Mouse (Mus musculus): ENCODE measurements around the gene Fam83c. TPM values are rescaled to one million over a fixed set of nuclear protein-coding genes. Genes with fewer than 3 reads are reported as not detected.

Fam83c gene
- polyA plus RNA-seq, 1 experiment from 2014 or later, result 0.07 TPM

- H3K4me1 ChIP-seq (replicated peaks; ENCODE audit: insufficient read depth, low read length), result no peaks in the 10 kb centered on the region
- ATAC-seq (replicated peaks; ENCODE audit: low FRiP score, low read depth) (no peak), DNase-seq (ENCODE audit: low spot score) (no peak)
- no peak overlapping the region for H3K4me3 ChIP-seq (replicated peaks; ENCODE audit: low read depth, low read length)
- no peaks in the 10 kb centered on the region for H3K9me3 ChIP-seq (replicated peaks; ENCODE audit: low read length)
- H3K9ac ChIP-seq (ENCODE audit: low read depth, low read length), result no peak overlapping the region
- H3K27ac ChIP-seq, result no peak overlapping the region
- no peaks in the 10 kb centered on the region for H3K27me3 ChIP-seq (ENCODE audit: insufficient read depth, low read length)
- no peak for TF ChIP-seq CTCF (IDR thresholded peaks at IDR 0.05; ENCODE audit: low read depth)
- 65% methylated on average over 5 of the region's 5 CpGs for WGBS
- H3K36me3 ChIP-seq (ENCODE audit: insufficient read depth, low read length), result peaks cover 28% of the 10 kb centered on the region; the same call in 1 of the 2 replicates
- no peak overlapping the region for H3K4me2 ChIP-seq (ENCODE audit: low read length)
Observed at GRCm38 (mm10) chr2:155852536-155852935, 17.9 kb upstream of the Fam83c start.

GRCm38 (mm10) chr2:155850120-155850519 is 15.5 kb upstream of the Fam83c start:
- Histone ChIP-seq H3K9ac (ENCODE audit: low read depth, low read length) (no peak overlapping the region), H3K27me3 (ENCODE audit: insufficient read depth, low read length) (no peaks in the 10 kb centered on the region), H3K27ac (no peak overlapping the region), H3K36me3 (ENCODE audit: insufficient read depth, low read length) (peaks cover 47% of the 10 kb centered on the region), H3K9me3 (replicated peaks; ENCODE audit: low read length) (no peaks in the 10 kb centered on the region), H3K4me3 (replicated peaks; ENCODE audit: low read depth, low read length) (no peak overlapping the region), H3K4me2 (ENCODE audit: low read length) (no peak overlapping the region), H3K4me1 (replicated peaks; ENCODE audit: insufficient read depth, low read length) (no peaks in the 10 kb centered on the region)
- DNase-seq (ENCODE audit: low spot score), result no peak
- no peak for ATAC-seq (replicated peaks; ENCODE audit: low FRiP score, low read depth)
- no peak for TF ChIP-seq CTCF (IDR thresholded peaks at IDR 0.05; ENCODE audit: low read depth)
- WGBS, result 80% methylated on average over 7 of the region's 7 CpGs

- Histone ChIP-seq H3K4me2 (ENCODE audit: low read length) (no peak overlapping the region), H3K36me3 (ENCODE audit: insufficient read depth, low read length) (peaks cover 47% of the 10 kb centered on the region), H3K27ac (no peak overlapping the region), H3K4me1 (replicated peaks; ENCODE audit: insufficient read depth, low read length) (no peaks in the 10 kb centered on the region), H3K27me3 (ENCODE audit: insufficient read depth, low read length) (no peaks in the 10 kb centered on the region), H3K4me3 (replicated peaks; ENCODE audit: low read depth, low read length) (no peak overlapping the region), H3K9me3 (replicated peaks; ENCODE audit: low read length) (no peaks in the 10 kb centered on the region), H3K9ac (ENCODE audit: low read depth, low read length) (no peak overlapping the region)
- ATAC-seq (replicated peaks; ENCODE audit: low FRiP score, low read depth) (no peak), DNase-seq (ENCODE audit: low spot score) (no peak)
- TF ChIP-seq CTCF (IDR thresholded peaks at IDR 0.05; ENCODE audit: low read depth), result no peak
- 56% methylated on average over 7 of the region's 7 CpGs for WGBS
Observed at GRCm38 (mm10) chr2:155849464-155849863, 14.8 kb upstream of the Fam83c start.

GRCm38 (mm10) chr2:155848291-155848690 is 13.6 kb upstream of the Fam83c start:
- no peak for ATAC-seq (replicated peaks; ENCODE audit: low FRiP score, low read depth)
- H3K36me3 ChIP-seq (ENCODE audit: insufficient read depth, low read length), result peaks cover 42% of the 10 kb centered on the region

GRCm38 (mm10) chr2:155846930-155847329 is 12.3 kb upstream of the Fam83c start:
- H3K4me1 ChIP-seq (replicated peaks; ENCODE audit: insufficient read depth, low read length), result no peaks in the 10 kb centered on the region
- WGBS, result 54% methylated on average over 8 of the region's 8 CpGs
- H3K27me3 ChIP-seq (ENCODE audit: insufficient read depth, low read length), result no peaks in the 10 kb centered on the region
- peaks cover 41% of the 10 kb centered on the region for H3K36me3 ChIP-seq (ENCODE audit: insufficient read depth, low read length)
- TF ChIP-seq CTCF (IDR thresholded peaks at IDR 0.05; ENCODE audit: low read depth), result no peak
- no peak overlapping the region for H3K9ac ChIP-seq (ENCODE audit: low read depth, low read length)
- no peak overlapping the region for H3K4me3 ChIP-seq (replicated peaks; ENCODE audit: low read depth, low read length)
- H3K27ac ChIP-seq, result no peak overlapping the region
- no peak overlapping the region for H3K4me2 ChIP-seq (ENCODE audit: low read length)
- ATAC-seq (replicated peaks; ENCODE audit: low FRiP score, low read depth) (no peak), DNase-seq (ENCODE audit: low spot score) (no peak)
- no peaks in the 10 kb centered on the region for H3K9me3 ChIP-seq (replicated peaks; ENCODE audit: low read length)

More at GRCm38 (mm10) chr2:155848291-155848690, 13.6 kb upstream of the Fam83c start:
- Histone ChIP-seq H3K9ac (ENCODE audit: low read depth, low read length) (no peak overlapping the region), H3K4me3 (replicated peaks; ENCODE audit: low read depth, low read length) (no peak overlapping the region), H3K27me3 (ENCODE audit: insufficient read depth, low read length) (no peaks in the 10 kb centered on the region), H3K4me1 (replicated peaks; ENCODE audit: insufficient read depth, low read length) (no peaks in the 10 kb centered on the region), H3K4me2 (ENCODE audit: low read length) (no peak overlapping the region), H3K27ac (no peak overlapping the region), H3K9me3 (replicated peaks; ENCODE audit: low read length) (no peaks in the 10 kb centered on the region)
- peak; percentile 97 for TF ChIP-seq CTCF (IDR thresholded peaks at IDR 0.05; ENCODE audit: low read depth)
- WGBS, result 27% methylated on average over 6 of the region's 6 CpGs
- peak; percentile 89 for DNase-seq (ENCODE audit: low spot score)

- Histone ChIP-seq H3K36me3 (ENCODE audit: insufficient read depth, low read length) (no peaks in the 10 kb centered on the region), H3K27me3 (ENCODE audit: insufficient read depth, low read length) (no peaks in the 10 kb centered on the region), H3K4me1 (replicated peaks; ENCODE audit: insufficient read depth, low read length) (no peaks in the 10 kb centered on the region), H3K4me3 (replicated peaks; ENCODE audit: low read depth, low read length) (no peak overlapping the region), H3K4me2 (ENCODE audit: low read length) (no peak overlapping the region), H3K9ac (ENCODE audit: low read depth, low read length) (no peak overlapping the region), H3K27ac (no peak overlapping the region), H3K9me3 (replicated peaks; ENCODE audit: low read length) (no peaks in the 10 kb centered on the region)
- no peak for ATAC-seq (replicated peaks; ENCODE audit: low FRiP score, low read depth)
- no peak for DNase-seq (ENCODE audit: low spot score)
- TF ChIP-seq CTCF (IDR thresholded peaks at IDR 0.05; ENCODE audit: low read depth), result no peak
- WGBS, result 84% methylated on average over 4 of the region's 4 CpGs
Observed at GRCm38 (mm10) chr2:155838961-155839360, 4.3 kb upstream of the Fam83c start.

- no peak overlapping the region for H3K9ac ChIP-seq (ENCODE audit: low read depth, low read length)
- 47% methylated on average over 3 of the region's 3 CpGs for WGBS
Observed at GRCm38 (mm10) chr2:155837961-155838360, 3.3 kb upstream of the Fam83c start.

More at GRCm38 (mm10) chr2:155837961-155838360, 3.3 kb upstream of the Fam83c start:
- Histone ChIP-seq H3K27me3 (ENCODE audit: insufficient read depth, low read length) (no peaks in the 10 kb centered on the region), H3K4me3 (replicated peaks; ENCODE audit: low read depth, low read length) (no peak overlapping the region), H3K27ac (no peak overlapping the region), H3K4me1 (replicated peaks; ENCODE audit: insufficient read depth, low read length) (no peaks in the 10 kb centered on the region), H3K36me3 (ENCODE audit: insufficient read depth, low read length) (no peaks in the 10 kb centered on the region), H3K4me2 (ENCODE audit: low read length) (no peak overlapping the region), H3K9me3 (replicated peaks; ENCODE audit: low read length) (no peaks in the 10 kb centered on the region)
- no peak for ATAC-seq (replicated peaks; ENCODE audit: low FRiP score, low read depth)
- no peak for TF ChIP-seq CTCF (IDR thresholded peaks at IDR 0.05; ENCODE audit: low read depth)
- no peak for DNase-seq (ENCODE audit: low spot score)
